Mouse (Mus musculus) lung, postnatal 0 days (tissue): ENCODE measurements around the gene Rab3c. TPM values are rescaled to one million over a fixed set of nuclear protein-coding genes. Genes with fewer than 3 reads are reported as not detected.

Experiments
- ATAC-seq: fragments of 200-750 bp; cut with Nextera tagmentation; 2 replicates; pipeline ENCODE4 v1.8.0; 2017; ENCODE audit warnings: moderate library complexity
- DNase-seq: peaks from one replicate; pipeline ENCODE4 v3.0.0-alpha.2; 2016; ENCODE audit warnings: low spot score
- H3K27ac ChIP-seq: fragments of 300-500 bp; sonication (generic); 2 replicates; pipeline ENCODE4 v1.5.1; 2014; ENCODE audit warnings: antibody characterized with exemption, mild to moderate bottlenecking, low read length, mixed read lengths
- H3K27me3 ChIP-seq: fragments of 300-500 bp; sonication (generic); replicated peaks from 2 replicates; pipeline ENCODE4 v1.6.1; 2014; ENCODE audit warnings: low read length, mixed read lengths; ENCODE audit not compliant: insufficient read depth
- H3K36me3 ChIP-seq: fragments of 300-500 bp; sonication (generic); 2 replicates; pipeline ENCODE4 v1.6.1; 2014; ENCODE audit warnings: low read length, mixed read lengths; ENCODE audit not compliant: insufficient read depth
- H3K4me1 ChIP-seq: fragments of 300-500 bp; sonication (generic); 2 replicates; pipeline ENCODE4 v1.6.1; 2014; ENCODE audit warnings: antibody characterized with exemption, low read depth, low read length, mixed read lengths; ENCODE audit not compliant: insufficient read depth
- H3K4me2 ChIP-seq: fragments of 300-500 bp; sonication (generic); replicated peaks from 2 replicates; pipeline ENCODE4 v1.6.1; 2014; ENCODE audit warnings: low read depth, mild to moderate bottlenecking, low read length, moderate library complexity, mixed read lengths
- H3K4me3 ChIP-seq: fragments of 300-500 bp; sonication (generic); 2 replicates; pipeline ENCODE4 v1.5.1; 2014; ENCODE audit warnings: low read depth, low read length
- H3K9ac ChIP-seq: fragments of 300-500 bp; sonication (generic); replicated peaks from 2 replicates; pipeline ENCODE4 v1.6.1; 2014; ENCODE audit warnings: low read depth, mild to moderate bottlenecking
- H3K9me3 ChIP-seq: fragments of 300-500 bp; sonication (generic); 2 replicates; pipeline ENCODE4 v1.6.1; 2016; ENCODE audit warnings: low read length, mixed read lengths
- CTCF ChIP-seq: IDR thresholded peaks from 2 replicates; pipeline ENCODE4 v1.5.1; 2016; ENCODE audit warnings: antibody characterized with exemption, mild to moderate bottlenecking
- EP300 ChIP-seq: IDR thresholded peaks from 2 replicates; pipeline ENCODE4 v1.6.1; 2016; ENCODE audit warnings: antibody characterized with exemption, mild to moderate bottlenecking, control low read depth
- WGBS: fragments of 180-500 bp; shearing (Covaris S2); extraction: QIAGEN DNeasy Blood & Tissue Kit; methylation state at CpG from one replicate; pipeline ENCODE4 v1.1.7; 2014; 5-methylcytosine and 5-hydroxymethylcytosine counted together
- polyA plus RNA-seq: library from polyadenylated mRNA; unstranded; fragments of >200 nt; fragmentation: Nextera tagmentation; extraction: Ambion mirVana; gene quantifications from 2 replicates; pipeline ENCODE4 v1.2.1, GENCODE M21; 2015

Gene Rab3c
- polyA plus RNA-seq, 1 experiment from 2014 or later, result 2.8 TPM

DNA sequence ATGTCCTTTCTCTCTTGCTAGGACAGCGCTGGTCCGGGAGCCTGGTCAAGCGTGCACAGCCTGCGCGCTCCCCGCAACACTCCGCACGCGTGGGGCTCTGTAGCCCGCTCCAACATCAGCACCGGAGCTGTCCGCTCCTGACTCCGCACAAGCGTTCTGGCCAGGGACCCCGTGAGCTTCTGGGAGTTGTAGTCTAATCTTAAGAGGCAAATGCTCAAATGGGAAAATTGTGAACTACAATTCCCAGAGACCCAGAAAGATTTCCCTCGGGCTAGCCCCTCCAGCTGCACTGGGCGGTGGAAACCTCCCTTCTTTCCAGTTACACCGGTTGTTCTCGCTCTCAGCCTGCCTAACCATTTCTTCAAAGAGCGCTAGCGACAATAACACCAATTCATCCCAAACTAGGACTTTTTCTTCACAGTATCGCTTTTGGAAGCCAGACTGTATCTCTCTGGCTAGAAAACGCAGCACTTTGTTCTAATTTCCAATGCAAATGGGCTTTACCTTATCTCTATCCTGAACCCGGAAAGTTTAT is 701 bp downstream of the Rab3c start:
- WGBS, result 1% methylated on average over 24 of the region's 24 CpGs
- peak overlapping the region; percentile 62 for H3K4me2 ChIP-seq
- H3K9ac ChIP-seq, result no peak overlapping the region
- peak overlapping the region; percentile 29 for H3K4me3 ChIP-seq
- H3K9me3 ChIP-seq, result no peaks in the 10 kb centered on the region
- H3K27me3 ChIP-seq, result 0 out of 2 replicates have a peak, but pooled peaks cover 8% of the 10 kb centered on the region
- DNase-seq, result peak; percentile 95
- peak; percentile 34; the same call in 1 of the 2 replicates for TF ChIP-seq EP300
- no peak for TF ChIP-seq CTCF
- H3K27ac ChIP-seq, result peak overlapping the region; percentile 54
- peak; percentile 95 for ATAC-seq
- H3K36me3 ChIP-seq, result no peaks in the 10 kb centered on the region
- 0 out of 2 replicates have a peak, but pooled peaks cover 3% of the 10 kb centered on the region for H3K4me1 ChIP-seq

- Histone ChIP-seq H3K9me3 (no peaks in the 10 kb centered on the region), H3K4me1 (0 out of 2 replicates have a peak, but pooled peaks cover 3% of the 10 kb centered on the region), H3K4me2 (no peak overlapping the region), H3K4me3 (no peak overlapping the region), H3K36me3 (no peaks in the 10 kb centered on the region), H3K9ac (no peak overlapping the region), H3K27ac (no peak overlapping the region), H3K27me3 (0 out of 2 replicates have a peak, but pooled peaks cover 8% of the 10 kb centered on the region)
- DNase-seq, result no peak
- WGBS, result 46% methylated on average over 9 of the region's 9 CpGs
- no peak for ATAC-seq
- TF ChIP-seq EP300 (no peak), CTCF (no peak)
Observed at GRCm38 (mm10) chr13:110278976-110279736, 1.6 kb downstream of the Rab3c start.

- Histone ChIP-seq H3K36me3 (no peaks in the 10 kb centered on the region), H3K27me3 (0 out of 2 replicates have a peak, but pooled peaks cover 8% of the 10 kb centered on the region), H3K9ac (no peak overlapping the region), H3K27ac (no peak overlapping the region), H3K4me3 (no peak overlapping the region), H3K9me3 (no peaks in the 10 kb centered on the region), H3K4me1 (0 out of 2 replicates have a peak, but pooled peaks cover 3% of the 10 kb centered on the region), H3K4me2 (no peak overlapping the region)
- DNase-seq (no peak), ATAC-seq (no peak)
- TF ChIP-seq EP300 (no peak), CTCF (no peak)
Observed at GRCm38 (mm10) chr13:110277709-110278108, 3.1 kb downstream of the Rab3c start.

DNA sequence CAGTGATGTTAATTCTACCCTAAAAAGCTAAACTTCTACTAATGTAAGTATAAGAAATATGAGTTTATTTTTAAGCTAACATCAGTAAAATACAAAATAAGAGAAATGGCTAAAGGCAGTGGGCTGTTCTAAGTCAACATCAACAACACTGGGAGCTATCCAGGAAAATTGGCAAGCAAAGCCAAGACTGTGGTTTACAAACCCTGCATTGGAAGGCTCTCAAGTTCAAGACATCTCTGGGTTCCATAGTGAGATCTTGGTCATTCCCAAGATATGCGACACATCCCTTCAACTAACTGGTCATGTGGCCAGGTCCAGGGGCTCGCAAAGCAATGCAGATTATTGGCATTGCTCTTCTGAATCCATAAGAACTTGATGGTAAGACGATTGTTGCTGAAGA is 5.3 kb downstream of the Rab3c start:
- H3K27ac ChIP-seq, result no peak overlapping the region
- H3K4me1 ChIP-seq, result no peaks in the 10 kb centered on the region
- no peaks in the 10 kb centered on the region for H3K36me3 ChIP-seq
- H3K9ac ChIP-seq, result no peak overlapping the region
- no peak overlapping the region for H3K4me3 ChIP-seq
- no peak for ATAC-seq
- no peaks in the 10 kb centered on the region for H3K9me3 ChIP-seq
- H3K27me3 ChIP-seq, result 0 out of 2 replicates have a peak, but pooled peaks cover 8% of the 10 kb centered on the region
- no peak overlapping the region for H3K4me2 ChIP-seq
- no peak for DNase-seq
- 81% methylated on average over 3 of the region's 3 CpGs for WGBS
- TF ChIP-seq EP300 (no peak), CTCF (no peak)

DNA sequence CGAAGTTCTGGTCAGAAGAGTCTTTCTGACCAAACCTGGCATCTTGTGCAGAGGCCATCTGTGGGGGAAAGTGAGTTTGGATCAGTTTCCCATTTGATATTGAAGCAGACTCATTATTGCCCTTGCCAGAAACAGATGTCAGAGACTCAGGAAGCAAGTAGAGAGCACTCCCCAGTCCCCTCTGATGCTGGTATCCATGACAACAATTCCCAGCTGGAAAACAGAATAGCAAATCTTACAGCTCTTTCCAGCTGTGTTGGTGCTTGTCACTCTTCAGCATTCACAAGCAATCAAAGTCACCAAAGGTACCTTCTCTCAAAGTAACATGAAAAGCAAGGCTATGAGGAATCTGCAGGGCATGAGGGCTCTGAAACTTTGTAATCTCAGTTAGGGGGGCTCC is 20.1 kb downstream of the Rab3c start:
- H3K4me3 ChIP-seq, result no peak overlapping the region
- H3K27me3 ChIP-seq, result no peaks in the 10 kb centered on the region
- ATAC-seq (no peak), DNase-seq (no peak)
- WGBS, result 51% methylated on average over 1 of the region's 1 CpGs
- H3K9me3 ChIP-seq, result no peaks in the 10 kb centered on the region
- TF ChIP-seq CTCF (no peak), EP300 (no peak)
- H3K4me2 ChIP-seq, result no peak overlapping the region
- H3K27ac ChIP-seq, result no peak overlapping the region
- H3K9ac ChIP-seq, result no peak overlapping the region
- H3K36me3 ChIP-seq, result no peaks in the 10 kb centered on the region
- H3K4me1 ChIP-seq, result no peaks in the 10 kb centered on the region

DNA sequence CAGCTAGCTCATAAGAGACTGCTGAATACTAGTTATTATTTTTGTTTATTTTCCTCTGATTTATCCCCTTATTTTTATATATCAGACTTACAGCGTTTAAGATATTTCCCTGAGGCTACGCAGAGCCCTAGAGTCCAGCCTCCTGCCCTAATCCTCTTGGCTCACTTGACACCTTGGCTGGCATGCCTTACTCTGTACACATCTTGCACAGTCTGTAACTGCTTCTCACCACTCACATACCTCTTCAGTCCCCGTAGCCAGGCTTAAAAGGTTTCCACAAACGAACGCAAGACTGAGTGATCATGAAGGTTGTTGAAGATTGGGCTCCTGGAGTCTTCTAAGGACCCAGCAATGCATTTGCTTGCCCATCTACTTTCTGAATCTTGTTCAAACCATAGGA is 29.3 kb downstream of the Rab3c start:
- Histone ChIP-seq H3K4me2 (no peak overlapping the region), H3K36me3 (no peaks in the 10 kb centered on the region), H3K27me3 (no peaks in the 10 kb centered on the region), H3K9me3 (no peaks in the 10 kb centered on the region), H3K27ac (no peak overlapping the region), H3K4me3 (no peak overlapping the region), H3K4me1 (no peaks in the 10 kb centered on the region), H3K9ac (no peak overlapping the region)
- DNase-seq (peak; percentile 58), ATAC-seq (peak; percentile 83)
- 56% methylated on average over 5 of the region's 5 CpGs for WGBS
- no peak for TF ChIP-seq CTCF
- no peak for TF ChIP-seq EP300
